Mouse (Mus musculus) B cell, adult 67 days (primary cell): Measurements from ENCODE around the gene Slc25a18. TPM values are rescaled to one million over a fixed set of nuclear protein-coding genes. Genes with fewer than 3 reads are reported as not detected.

ENCODE experiments used
- total RNA-seq, 2 experiments: library from RNA; stranded (reverse); gene quantifications; 4 replicates each; pipeline ENCODE4 v1.2.4; 2023

Slc25a18 gene
- 1 to 10 TPM; 1.2 to 1.3 TPM for total RNA-seq

DNA sequence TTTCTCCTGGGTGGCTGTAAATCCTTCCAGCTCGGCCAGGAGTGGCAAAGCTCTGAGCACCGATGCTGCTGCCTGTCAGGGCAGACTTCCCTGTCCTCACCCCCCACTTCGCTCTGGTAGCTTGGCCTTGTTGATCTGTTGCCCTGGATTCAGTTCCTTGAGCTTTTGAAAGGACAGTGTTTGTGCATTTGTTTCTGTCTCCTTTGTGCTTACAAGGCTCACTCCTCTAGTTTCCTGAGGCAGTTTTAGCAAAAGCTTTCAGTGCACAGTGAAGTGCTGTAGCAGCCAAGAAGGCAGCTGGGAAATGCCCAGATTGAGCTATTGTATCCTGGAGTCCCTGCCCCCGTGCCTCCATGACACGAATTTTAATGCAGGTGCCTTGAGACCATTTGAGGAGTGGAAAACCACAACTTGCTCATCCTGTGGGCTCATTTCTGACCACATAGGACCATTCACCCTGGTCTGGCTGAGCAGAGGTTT, at the start of gene Slc25a18:
TSS of gene Slc25a18 (plus strand) at position 430 of the 480 bp plus-strand sequence.

DNA sequence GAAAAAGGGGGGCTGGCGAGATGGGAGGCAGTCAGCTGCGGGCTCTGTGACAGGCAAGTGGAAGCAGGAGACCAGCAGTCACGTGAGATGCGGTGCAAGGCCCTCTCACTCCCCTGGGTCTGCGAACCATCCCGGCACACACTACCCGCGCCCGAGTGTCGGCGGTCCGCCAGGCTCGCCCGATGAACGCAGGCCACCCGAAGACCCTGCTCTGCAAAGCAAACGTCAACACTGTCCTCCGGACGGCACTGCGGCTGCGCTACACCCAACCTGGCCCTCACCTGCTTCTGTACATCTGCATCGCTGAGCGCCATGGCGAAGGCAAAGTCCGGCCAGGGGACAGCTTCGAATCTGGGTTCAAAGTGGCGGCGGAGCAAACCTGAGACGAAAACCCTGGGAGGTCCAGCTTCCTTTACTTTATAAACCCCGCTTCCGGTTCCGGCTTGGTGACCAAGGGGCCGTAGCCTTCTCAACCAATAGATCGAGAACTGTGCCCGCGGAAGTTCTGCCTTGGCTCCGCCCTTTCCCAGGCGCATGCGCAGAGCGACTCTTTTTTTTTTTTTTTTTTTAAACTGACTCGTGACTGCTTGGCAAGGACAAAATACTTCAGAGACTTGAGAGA, 49.0 kb downstream of the Slc25a18 start, which contains the start of gene Atp6v1e1:
TSS of gene Atp6v1e1 (minus strand) at position 487 of the 622 bp plus-strand sequence.

DNA sequence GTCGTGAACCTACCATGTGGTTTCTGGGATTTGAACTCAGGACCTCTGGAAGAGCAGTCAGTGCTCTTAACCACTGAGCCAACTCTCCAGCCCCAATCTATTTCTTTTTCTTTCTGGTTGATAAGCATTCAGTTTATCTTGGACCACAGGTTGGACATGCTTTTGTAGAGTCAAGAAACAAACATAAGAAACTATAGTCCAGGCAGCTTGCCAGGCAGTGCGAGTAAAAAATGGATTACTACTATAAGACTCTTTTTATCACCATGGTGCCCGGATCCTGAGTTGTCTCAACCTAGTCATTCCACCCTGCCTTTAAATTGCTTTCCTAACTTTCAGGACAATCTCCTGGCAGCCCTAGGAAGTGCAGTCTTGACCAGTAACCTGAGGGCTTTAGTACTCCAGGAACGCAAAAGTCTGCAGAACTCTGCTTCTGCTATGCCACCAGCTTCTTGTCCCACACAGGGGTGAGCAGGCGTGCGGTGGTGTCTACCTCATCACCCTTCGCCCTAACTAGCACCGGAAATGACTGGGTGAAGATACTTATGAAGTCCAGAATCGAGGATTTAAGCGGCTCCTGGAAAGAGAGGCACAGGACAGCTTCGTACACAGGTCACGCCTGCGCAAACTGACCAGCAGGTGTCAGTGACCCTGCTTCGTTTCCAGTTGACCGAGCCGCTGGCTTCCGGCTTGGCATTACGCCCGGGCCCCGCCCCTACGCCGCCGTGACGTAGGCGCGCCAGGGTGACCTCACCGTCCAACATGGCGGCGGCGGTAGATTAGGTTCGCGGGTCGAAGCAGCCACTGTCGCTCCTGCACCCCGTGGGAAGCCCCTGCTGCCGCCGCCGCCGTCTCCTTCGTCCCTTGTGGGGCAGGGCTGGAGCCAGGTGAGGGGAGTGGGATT, 62.3 kb downstream of the Slc25a18 start, which contains the start of gene Bcl2l13:
TSS of gene Bcl2l13 (plus strand) at position 739 of the 901 bp plus-strand sequence.

Other genes with a start within 250 kb of the Slc25a18 start
- 10 to 100 TPM; 35.7 to 41.2 TPM for gene Hdhd5, start 242.3 kb upstream of the Slc25a18 start, total RNA-seq
- gene Cecr2, start 107.2 kb upstream of the Slc25a18 start, total RNA-seq, result 10 to 100 TPM; 34.9 to 45.3 TPM
- gene Atp6v1e1, start 49.2 kb downstream of the Slc25a18 start, total RNA-seq, result 100 to 1,000 TPM; 107 to 117 TPM
- gene Bcl2l13, start 62.6 kb downstream of the Slc25a18 start, total RNA-seq, result 10 to 100 TPM; 31.8 to 39.5 TPM
- 10 to 100 TPM; 52.9 to 64.1 TPM for gene Bid, start 143.3 kb downstream of the Slc25a18 start, total RNA-seq